Mouse (Mus musculus): Measurements from ENCODE around the gene Prr12. TPM values are rescaled to one million over a fixed set of nuclear protein-coding genes. Genes with fewer than 3 reads are reported as not detected.
"Not testable (repeated sequence)": the region's sequence is repeated elsewhere in the genome, so short reads cannot be mapped to it uniquely, and the experiment has no call there.

The Prr12 gene
- total RNA-seq, 1 experiment from 2014 or later: 42.6 TPM

GRCm38 (mm10) chr7:45023711-45024110, 29.0 kb downstream of the Prr12 start:
- not testable (repeated sequence) for DNase-seq

GRCm38 (mm10) chr7:45020225-45020624, 32.5 kb downstream of the Prr12 start:
- no peak for DNase-seq

GRCm38 (mm10) chr7:45019031-45019571, 33.6 kb downstream of the Prr12 start:
- peak; percentile 58 for DNase-seq

- peak; percentile 93 for DNase-seq
Measured at GRCm38 (mm10) chr7:45017242-45018061, 35.2 kb downstream of the Prr12 start, which contains the start of gene Rras. Gene Rras (plus strand): TSS chr7:45017961.

- DNase-seq: no peak
Measured at GRCm38 (mm10) chr7:45016761-45017160, 35.9 kb downstream of the Prr12 start.

GRCm38 (mm10) chr7:45015957-45016612, 36.6 kb downstream of the Prr12 start, which contains the start of gene Scaf1:
Gene Scaf1 (minus strand): TSS chr7:45016363.
- DNase-seq: peak; percentile 99

GRCm38 (mm10) chr7:45015344-45015956, 37.2 kb downstream of the Prr12 start:
- no peak for DNase-seq

- no peak for DNase-seq
Measured at GRCm38 (mm10) chr7:45014096-45014451, 38.6 kb downstream of the Prr12 start.

- no peak for DNase-seq
Measured at GRCm38 (mm10) chr7:45013366-45014095, 39.1 kb downstream of the Prr12 start.

- no peak for DNase-seq
Measured at GRCm38 (mm10) chr7:45012824-45013223, 39.9 kb downstream of the Prr12 start.

- no peak for DNase-seq
Measured at GRCm38 (mm10) chr7:45012011-45012410, 40.7 kb downstream of the Prr12 start.

GRCm38 (mm10) chr7:45008411-45008810, 44.3 kb downstream of the Prr12 start:
- DNase-seq: no peak

GRCm38 (mm10) chr7:45007846-45008245, 44.8 kb downstream of the Prr12 start:
- DNase-seq: no peak

GRCm38 (mm10) chr7:45007141-45007540, 45.5 kb downstream of the Prr12 start:
- no peak for DNase-seq

GRCm38 (mm10) chr7:45006503-45006902, 46.2 kb downstream of the Prr12 start:
- no peak for DNase-seq

GRCm38 (mm10) chr7:45005321-45005992, 47.2 kb downstream of the Prr12 start:
- no peak for DNase-seq

- no peak for DNase-seq
Measured at GRCm38 (mm10) chr7:45004546-45004945, 48.1 kb downstream of the Prr12 start.

- DNase-seq: peak; percentile 67
Measured at GRCm38 (mm10) chr7:45002440-45002839, 50.2 kb downstream of the Prr12 start.

- peak; percentile 44 for DNase-seq
Measured at GRCm38 (mm10) chr7:45000539-45001114, 52.1 kb downstream of the Prr12 start.

- peak; percentile 40 for DNase-seq
Measured at GRCm38 (mm10) chr7:44999753-45000152, 52.9 kb downstream of the Prr12 start.

- DNase-seq: peak; percentile 87
Measured at GRCm38 (mm10) chr7:44998501-44998955, 54.2 kb downstream of the Prr12 start, which contains the start of gene Bcl2l12. Gene Bcl2l12 (minus strand): TSS chr7:44998712.

Data from adrenal gland, postnatal 14 days (tissue).